Mouse (Mus musculus): ENCODE measurements at regions not wholly inside any gene's neighbourhood (a gene's known extent, or its start where the extent isn't known, plus 50 kb on each side); places are given as distances from the start of the nearest gene placed in this dataset.

DNA sequence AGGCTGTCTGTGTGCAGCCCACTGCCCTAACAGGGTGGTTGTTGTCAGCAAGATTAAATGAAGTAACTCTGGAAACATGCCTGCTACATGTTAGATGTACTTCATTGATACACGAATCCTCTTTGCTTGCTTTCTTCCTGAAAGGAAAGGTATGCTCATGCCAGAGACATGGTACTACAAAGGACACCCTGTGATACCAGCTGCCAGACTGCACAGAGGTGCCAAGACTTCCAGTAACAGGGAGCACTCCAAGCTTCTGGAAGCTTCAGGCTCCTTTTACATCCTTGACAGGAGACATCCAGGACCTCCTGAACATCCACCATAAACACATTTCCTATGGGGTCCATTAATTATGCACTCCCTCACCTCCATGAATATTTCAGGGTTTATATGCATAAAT lies 505.7 kb downstream of the 1810013L24Rik start:
- Histone ChIP-seq H3K27ac (ENCODE audit: low read depth, low read length) (no peak overlapping the region), H3K36me3 (ENCODE audit: control insufficient read depth, insufficient read depth) (no peaks in the 10 kb centered on the region), H3K27me3 (replicated peaks; ENCODE audit: control insufficient read depth, insufficient read depth, low read length) (no peaks in the 10 kb centered on the region), H3K9me3 (ENCODE audit: control insufficient read depth) (no peaks in the 10 kb centered on the region), H3K4me2 (replicated peaks; ENCODE audit: low read depth) (no peak overlapping the region), H3K4me3 (ENCODE audit: low read depth, low read length) (no peak overlapping the region), H3K9ac (ENCODE audit: low read depth, low read length) (no peak overlapping the region), H3K4me1 (replicated peaks; ENCODE audit: control insufficient read depth, insufficient read depth, low read length) (no peaks in the 10 kb centered on the region)
- TF ChIP-seq CTCF (IDR thresholded peaks at IDR 0.05; ENCODE audit: low read depth), result no peak
- 75% methylated on average over 1 of the region's 1 CpGs for WGBS
- ATAC-seq, result no peak

DNA sequence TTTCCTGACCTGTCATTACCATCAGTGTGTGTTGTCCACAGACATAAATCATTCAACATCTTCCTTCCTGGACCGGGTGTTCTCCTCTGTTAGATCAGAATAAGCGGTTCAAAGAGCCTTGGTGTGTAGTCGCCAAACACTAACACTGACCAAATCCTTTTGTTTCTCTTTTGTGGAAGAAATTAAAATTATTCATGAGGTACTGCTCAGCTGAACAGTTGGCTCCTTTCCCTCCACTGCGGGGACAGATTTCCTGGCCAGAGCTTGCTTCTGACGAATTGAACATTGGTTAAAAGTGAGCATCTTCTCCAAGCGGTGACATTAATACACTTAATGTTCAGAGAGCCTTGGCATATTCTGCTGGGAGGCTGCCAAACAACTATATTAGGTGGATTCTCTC lies 506.2 kb downstream of the 1810013L24Rik start:
- no peak overlapping the region for H3K4me2 ChIP-seq (replicated peaks; ENCODE audit: low read depth)
- H3K4me1 ChIP-seq (replicated peaks; ENCODE audit: control insufficient read depth, insufficient read depth, low read length), result no peaks in the 10 kb centered on the region
- no peak for TF ChIP-seq CTCF (IDR thresholded peaks at IDR 0.05; ENCODE audit: low read depth)
- H3K9me3 ChIP-seq (ENCODE audit: control insufficient read depth), result no peaks in the 10 kb centered on the region
- WGBS, result 74% methylated on average over 6 of the region's 6 CpGs
- H3K36me3 ChIP-seq (ENCODE audit: control insufficient read depth, insufficient read depth), result no peaks in the 10 kb centered on the region
- no peak overlapping the region for H3K27ac ChIP-seq (ENCODE audit: low read depth, low read length)
- ATAC-seq, result no peak
- no peaks in the 10 kb centered on the region for H3K27me3 ChIP-seq (replicated peaks; ENCODE audit: control insufficient read depth, insufficient read depth, low read length)
- H3K4me3 ChIP-seq (ENCODE audit: low read depth, low read length), result no peak overlapping the region
- no peak overlapping the region for H3K9ac ChIP-seq (ENCODE audit: low read depth, low read length)

DNA sequence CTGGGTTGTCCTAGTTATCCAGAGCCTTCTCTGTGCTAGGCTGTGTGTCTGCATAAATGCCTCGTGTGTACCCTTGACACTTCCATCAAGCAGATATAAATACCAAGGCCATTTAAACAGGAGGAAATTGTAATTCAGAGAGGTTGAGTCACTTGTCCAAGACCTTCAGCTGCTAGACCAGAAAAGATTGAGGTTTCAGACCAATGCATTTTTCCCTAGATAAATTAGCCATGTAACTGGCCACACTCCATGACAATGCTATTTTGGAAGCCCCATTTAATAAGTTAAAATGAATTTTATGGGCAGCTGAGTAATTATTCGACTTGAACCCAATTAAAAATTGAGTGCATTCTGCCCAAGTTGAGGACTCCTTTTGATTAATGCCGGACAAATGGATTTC lies 509.6 kb downstream of the 1810013L24Rik start:
- 72% methylated on average over 3 of the region's 3 CpGs for WGBS
- H3K27ac ChIP-seq (ENCODE audit: low read depth, low read length), result no peak overlapping the region

DNA sequence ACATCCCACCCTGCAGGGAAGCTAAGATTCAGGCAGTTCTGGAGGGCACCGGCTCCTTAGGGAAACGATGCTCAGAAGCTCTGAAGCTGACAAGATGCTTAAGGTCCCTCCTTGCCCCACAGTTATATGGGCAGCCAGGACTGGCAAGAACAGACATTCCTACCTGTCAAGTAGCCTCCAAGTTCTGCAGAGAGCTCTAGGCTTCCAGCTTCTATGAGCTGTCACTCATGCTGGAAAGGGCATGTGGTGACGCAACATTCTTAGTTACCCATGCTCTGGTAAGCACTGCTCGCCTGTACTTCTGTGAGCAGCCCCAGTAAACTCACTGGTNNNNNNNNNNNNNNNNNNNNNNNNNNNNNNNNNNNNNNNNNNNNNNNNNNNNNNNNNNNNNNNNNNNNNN lies 511.3 kb downstream of the 1810013L24Rik start:
- no peak for TF ChIP-seq CTCF (IDR thresholded peaks at IDR 0.05; ENCODE audit: low read depth)
- Histone ChIP-seq H3K9me3 (ENCODE audit: control insufficient read depth) (no peaks in the 10 kb centered on the region), H3K9ac (ENCODE audit: low read depth, low read length) (no peak overlapping the region), H3K27me3 (replicated peaks; ENCODE audit: control insufficient read depth, insufficient read depth, low read length) (no peaks in the 10 kb centered on the region), H3K27ac (ENCODE audit: low read depth, low read length) (no peak overlapping the region), H3K4me3 (ENCODE audit: low read depth, low read length) (no peak overlapping the region), H3K4me1 (replicated peaks; ENCODE audit: control insufficient read depth, insufficient read depth, low read length) (no peaks in the 10 kb centered on the region), H3K36me3 (ENCODE audit: control insufficient read depth, insufficient read depth) (no peaks in the 10 kb centered on the region), H3K4me2 (replicated peaks; ENCODE audit: low read depth) (no peak overlapping the region)
- 82% methylated on average over 4 of the region's 4 CpGs for WGBS
- ATAC-seq, result no peak

More for the DNA sequence above, 509.6 kb downstream of the 1810013L24Rik start:
- no peaks in the 10 kb centered on the region for H3K27me3 ChIP-seq (replicated peaks; ENCODE audit: control insufficient read depth, insufficient read depth, low read length)
- H3K36me3 ChIP-seq (ENCODE audit: control insufficient read depth, insufficient read depth), result no peaks in the 10 kb centered on the region
- TF ChIP-seq CTCF (IDR thresholded peaks at IDR 0.05; ENCODE audit: low read depth), result no peak
- H3K9me3 ChIP-seq (ENCODE audit: control insufficient read depth), result no peaks in the 10 kb centered on the region
- H3K4me2 ChIP-seq (replicated peaks; ENCODE audit: low read depth), result no peak overlapping the region
- ATAC-seq, result no peak
- no peak overlapping the region for H3K4me3 ChIP-seq (ENCODE audit: low read depth, low read length)
- no peaks in the 10 kb centered on the region for H3K4me1 ChIP-seq (replicated peaks; ENCODE audit: control insufficient read depth, insufficient read depth, low read length)
- H3K9ac ChIP-seq (ENCODE audit: low read depth, low read length), result no peak overlapping the region

DNA sequence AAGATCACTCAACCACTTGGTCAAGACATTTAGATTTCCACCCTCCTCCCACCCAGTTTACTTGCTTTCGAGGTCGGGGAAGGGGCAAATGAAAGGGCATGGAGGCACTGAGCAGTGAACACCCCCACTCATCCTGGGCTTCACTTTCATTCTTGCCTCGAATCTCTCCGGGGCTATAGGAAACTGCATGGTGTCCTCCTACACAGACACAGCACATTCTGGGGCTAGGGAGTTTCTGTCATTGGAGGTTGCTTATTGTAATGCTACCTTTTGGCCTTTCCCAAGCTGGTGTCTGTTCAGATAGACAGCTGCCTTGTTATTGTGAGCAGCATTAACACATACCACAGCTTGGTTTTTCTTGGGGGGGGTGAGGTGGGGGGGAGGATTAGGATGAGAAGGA lies 523.9 kb downstream of the 1810013L24Rik start:
- Histone ChIP-seq H3K4me1 (replicated peaks; ENCODE audit: control insufficient read depth, insufficient read depth, low read length) (no peaks in the 10 kb centered on the region), H3K36me3 (ENCODE audit: control insufficient read depth, insufficient read depth) (no peaks in the 10 kb centered on the region), H3K4me3 (ENCODE audit: low read depth, low read length) (no peak overlapping the region), H3K9ac (ENCODE audit: low read depth, low read length) (no peak overlapping the region), H3K9me3 (ENCODE audit: control insufficient read depth) (no peaks in the 10 kb centered on the region), H3K27me3 (replicated peaks; ENCODE audit: control insufficient read depth, insufficient read depth, low read length) (no peaks in the 10 kb centered on the region), H3K27ac (ENCODE audit: low read depth, low read length) (no peak overlapping the region), H3K4me2 (replicated peaks; ENCODE audit: low read depth) (no peak overlapping the region)
- TF ChIP-seq CTCF (IDR thresholded peaks at IDR 0.05; ENCODE audit: low read depth), result no peak
- 86% methylated on average over 4 of the region's 4 CpGs for WGBS
- ATAC-seq, result no peak

DNA sequence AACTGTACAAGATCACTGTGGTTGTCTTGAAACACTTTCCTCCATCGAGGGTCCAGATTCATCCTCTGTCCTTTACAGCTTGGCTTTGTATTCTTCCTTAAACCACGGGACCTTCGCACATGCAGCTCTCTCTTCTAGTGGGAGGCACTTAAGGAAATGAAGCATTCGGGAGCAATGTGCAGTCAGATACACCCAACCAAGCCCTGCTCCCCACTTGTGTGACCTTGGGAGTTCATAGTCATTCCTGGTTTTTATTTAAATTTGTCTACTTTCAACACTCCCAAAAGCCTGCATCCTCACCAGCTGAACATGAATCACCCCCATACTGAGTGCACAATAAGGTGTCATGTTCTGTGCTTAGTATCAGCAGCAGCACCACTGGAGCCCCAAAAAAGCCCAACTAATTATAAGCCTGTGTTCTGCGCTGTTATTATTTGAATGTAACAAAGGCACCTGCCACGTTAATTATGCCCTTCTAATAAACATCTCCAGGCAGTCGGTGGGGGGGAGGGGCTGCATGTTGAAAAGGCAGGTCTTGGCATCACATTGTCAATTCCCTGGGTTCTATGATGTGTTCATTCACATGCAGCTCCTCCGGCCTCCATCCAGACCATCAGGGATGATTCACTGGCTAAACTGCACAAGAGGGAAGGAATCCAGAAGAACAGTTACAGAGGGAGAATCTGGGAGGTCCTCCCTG lies 524.6 kb downstream of the 1810013L24Rik start:
- H3K9me3 ChIP-seq (ENCODE audit: control insufficient read depth), result no peaks in the 10 kb centered on the region
- no peak overlapping the region for H3K4me2 ChIP-seq (replicated peaks; ENCODE audit: low read depth)
- no peaks in the 10 kb centered on the region for H3K36me3 ChIP-seq (ENCODE audit: control insufficient read depth, insufficient read depth)
- no peak for TF ChIP-seq CTCF (IDR thresholded peaks at IDR 0.05; ENCODE audit: low read depth)
- WGBS, result 79% methylated on average over 8 of the region's 8 CpGs
- ATAC-seq, result no peak
- H3K4me1 ChIP-seq (replicated peaks; ENCODE audit: control insufficient read depth, insufficient read depth, low read length), result no peaks in the 10 kb centered on the region
- no peak overlapping the region for H3K27ac ChIP-seq (ENCODE audit: low read depth, low read length)
- H3K4me3 ChIP-seq (ENCODE audit: low read depth, low read length), result no peak overlapping the region
- no peaks in the 10 kb centered on the region for H3K27me3 ChIP-seq (replicated peaks; ENCODE audit: control insufficient read depth, insufficient read depth, low read length)
- H3K9ac ChIP-seq (ENCODE audit: low read depth, low read length), result no peak overlapping the region

DNA sequence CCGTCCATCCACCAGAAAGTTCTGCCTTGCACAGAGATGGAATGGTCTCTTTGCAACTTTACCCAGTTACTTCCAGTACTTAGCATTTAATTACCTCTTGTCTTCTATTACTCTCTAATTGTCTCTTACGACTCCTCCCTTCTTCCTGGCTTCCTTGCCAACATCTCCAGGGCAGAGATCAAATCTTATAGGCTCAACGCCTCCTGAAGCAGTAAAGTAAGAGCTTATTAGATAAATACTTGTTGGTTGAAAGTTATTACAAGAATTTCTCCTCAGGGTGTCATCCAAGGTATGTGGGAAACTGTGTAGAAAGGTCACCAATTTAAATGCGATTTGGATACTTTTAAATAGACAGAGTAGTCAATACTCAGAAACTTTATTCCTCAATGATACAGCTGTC lies 528.8 kb downstream of the 1810013L24Rik start:
- H3K9ac ChIP-seq (ENCODE audit: low read depth, low read length), result no peak overlapping the region
- no peaks in the 10 kb centered on the region for H3K9me3 ChIP-seq (ENCODE audit: control insufficient read depth)
- no peak overlapping the region for H3K4me2 ChIP-seq (replicated peaks; ENCODE audit: low read depth)
- H3K27me3 ChIP-seq (replicated peaks; ENCODE audit: control insufficient read depth, insufficient read depth, low read length), result no peaks in the 10 kb centered on the region
- H3K36me3 ChIP-seq (ENCODE audit: control insufficient read depth, insufficient read depth), result no peaks in the 10 kb centered on the region
- H3K4me3 ChIP-seq (ENCODE audit: low read depth, low read length), result no peak overlapping the region
- H3K4me1 ChIP-seq (replicated peaks; ENCODE audit: control insufficient read depth, insufficient read depth, low read length), result no peaks in the 10 kb centered on the region
- H3K27ac ChIP-seq (ENCODE audit: low read depth, low read length), result no peak overlapping the region
- 64% methylated on average over 4 of the region's 4 CpGs for WGBS
- no peak for TF ChIP-seq CTCF (IDR thresholded peaks at IDR 0.05; ENCODE audit: low read depth)
- no peak for ATAC-seq

All from intestine, postnatal 0 days (tissue).